Mouse (Mus musculus) myocyte (in vitro differentiated cells): Measurements from ENCODE around the gene Col9a2.

Source experiments
- MYOD1 ChIP-seq, 3 experiments: IDR thresholded peaks; one replicate each; pipeline ENCODE4 v1.6.1; 2011; ENCODE audit warnings: control low read depth in 2 of 3, low read depth in 2 of 3, mild to moderate bottlenecking in 2 of 3, moderate library complexity in 1 of 3; ENCODE audit not compliant: insufficient read length in 2 of 3, control insufficient read depth in 1 of 3
- TCF12 ChIP-seq: IDR thresholded peaks from one replicate; pipeline ENCODE4 v1.6.1; 2011; ENCODE audit warnings: mild to moderate bottlenecking, control low read depth; ENCODE audit not compliant: poor library complexity, insufficient read depth, severe bottlenecking

GRCm38 (mm10) chr4:121015268-121015659 lies 23.9 kb upstream of the Col9a2 start:
- TF ChIP-seq MYOD1 (IDR thresholded peaks at IDR 0.05; ENCODE audit: control insufficient read depth in 1 of 3, insufficient read length in 2 of 3, low read depth in 2 of 3) (no peak), TCF12 (no peak)
